In the genomic region with DNA sequence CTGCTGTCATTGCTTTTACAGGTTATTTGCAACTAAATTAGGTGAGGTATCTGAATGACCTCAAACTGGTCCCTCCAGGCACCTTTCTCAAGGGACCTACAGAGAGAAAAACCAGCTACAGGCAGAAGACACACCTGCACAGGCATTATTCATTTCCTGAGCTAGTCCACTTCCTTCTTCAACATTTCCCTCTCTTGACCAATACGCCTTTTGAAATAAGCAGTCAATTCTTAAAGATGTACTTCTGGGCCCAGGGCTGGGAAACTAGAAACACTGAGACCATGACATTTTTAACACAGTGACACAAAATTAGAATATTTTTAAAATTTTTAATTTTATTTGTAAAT, we compare ENCODE assay signal across 23 mouse cellular contexts. TPM values are rescaled to one million over a fixed set of nuclear protein-coding genes. Genes with fewer than 3 reads are reported as not detected.
DNase-seq lines count a peak whose midpoint lies in the region; ATAC-seq and TF ChIP-seq lines count a peak whose summit lies in the region.
"Had no signal": no experiment of that assay in that cellular context is flagged by ENCODE, and none has a peak within 500 bp of the region (broad histone marks: within the 10 kb centered on the region; RNA-seq: fewer than 3 reads in every experiment).

No protein-coding gene starts in this region.

- ATAC-seq in intestine, embryonic 14.5 days (replicated peaks; ENCODE audit: low FRiP score, low TSS enrichment, low read depth), result no peak
- ATAC-seq in intestine, embryonic 16.5 days, result no peak
- no peak for ATAC-seq in liver, embryonic 15.5 days (ENCODE audit: insufficient read depth)
- no peak for ATAC-seq in liver, embryonic 12.5 days
- ATAC-seq in liver, embryonic 16.5 days (ENCODE audit: low read depth), result no peak
- ATAC-seq: forebrain, embryonic 15.5 days; midbrain, embryonic 13.5 days had no signal

- TF ChIP-seq CTCF in CH12.LX (conservative IDR thresholded peaks at IDR 0.05 in 1 of 2, IDR thresholded peaks at IDR 0.05 in 1 of 2; ENCODE audit: low read depth in 2 of 2, low read length in 2 of 2), result no peak

- no peak overlapping the region for H3K9ac ChIP-seq in intestine, embryonic 14.5 days (ENCODE audit: low read length)
- no peak overlapping the region for H3K9ac ChIP-seq in intestine, embryonic 16.5 days (ENCODE audit: low read depth, low read length)
- H3K9ac ChIP-seq in liver, embryonic 15.5 days, result no peak overlapping the region
- no peak overlapping the region for H3K9ac ChIP-seq in liver, embryonic 12.5 days
- no peak overlapping the region for H3K9ac ChIP-seq in CH12.LX (ENCODE audit: insufficient read depth, low read depth)
- no peak overlapping the region for H3K9ac ChIP-seq in liver, embryonic 16.5 days (ENCODE audit: low read depth, low read length)
- H3K9ac ChIP-seq: embryonic facial prominence, embryonic 12.5 days; forebrain, embryonic 15.5 days; heart, embryonic 15.5 days; intestine, embryonic 15.5 days; liver, embryonic 14.5 days; midbrain, embryonic 13.5 days had no signal

- DNase-seq in intestine, embryonic 14.5 days (ENCODE audit: low spot score), result no peak
- peak; percentile 43 for DNase-seq in CH12.LX (ENCODE audit: extremely low read depth)
- no peak for DNase-seq in right cerebral cortex, postnatal 25 days
- DNase-seq: adrenal gland, adult 8-10 months; cerebellum, adult 9-10 months; gastrocnemius, postnatal 25 days; heart, postnatal 4 days; layer of hippocampus, adult 9-11 months; left cerebral cortex, postnatal 4 days; right cerebral cortex, postnatal 14 days; thymus, adult 2 months had no signal

- peak overlapping the region; percentile 33 for H3K27ac ChIP-seq in intestine, embryonic 14.5 days (ENCODE audit: low read depth)
- H3K27ac ChIP-seq in intestine, embryonic 16.5 days (ENCODE audit: low read length), result no peak overlapping the region
- H3K27ac ChIP-seq in liver, embryonic 15.5 days (replicated peaks), result 0 out of 2 replicates have a peak overlapping the region, but pooled peaks have one; percentile 11
- H3K27ac ChIP-seq in liver, embryonic 12.5 days, result no peak overlapping the region
- peak overlapping the region; percentile 13; the same call in 1 of the 2 replicates for H3K27ac ChIP-seq in CH12.LX (ENCODE audit: insufficient read depth, low read depth)
- no peak overlapping the region for H3K27ac ChIP-seq in liver, embryonic 16.5 days (ENCODE audit: low read length)
- H3K27ac ChIP-seq: embryonic facial prominence, embryonic 12.5 days; forebrain, embryonic 15.5 days; heart, embryonic 15.5 days; intestine, embryonic 15.5 days; left cerebral cortex, adult 2 months; liver, embryonic 14.5 days; midbrain, embryonic 13.5 days had no signal

- peaks cover 11% of the 10 kb centered on the region; the same call in 1 of the 2 replicates for H3K4me1 ChIP-seq in intestine, embryonic 14.5 days (replicated peaks; ENCODE audit: control insufficient read depth, insufficient read depth, low read length)
- H3K4me1 ChIP-seq in intestine, embryonic 16.5 days (ENCODE audit: control insufficient read depth, insufficient read depth, low read length), result peaks cover 5% of the 10 kb centered on the region; the same call in 1 of the 2 replicates
- peaks cover 8% of the 10 kb centered on the region; the same call in 1 of the 2 replicates for H3K4me1 ChIP-seq in liver, embryonic 15.5 days (replicated peaks)
- H3K4me1 ChIP-seq in liver, embryonic 12.5 days, result 0 out of 2 replicates have a peak, but pooled peaks cover 4% of the 10 kb centered on the region
- peaks cover 25 to 66% of the 10 kb centered on the region in 2 experiments for H3K4me1 ChIP-seq in CH12.LX (ENCODE audit: control insufficient read depth in 1 of 2, insufficient read depth in 2 of 2)
- H3K4me1 ChIP-seq in liver, embryonic 16.5 days (ENCODE audit: control insufficient read depth, low read depth, low read length), result no peaks in the 10 kb centered on the region; the same call in 1 of the 2 replicates
- H3K4me1 ChIP-seq: forebrain, embryonic 15.5 days had no signal

- in situ Hi-C loops in CH12.LX (cut with MboI; ENCODE audit: low pct_ligation_motif_present, low pct_unique_long_range_greater_than_20kb, low sequenced_read_pairs), result loop anchor here (25.0 kb wide), 1 partner anchor 258 kb away; no protein-coding TSS in a partner anchor

- H3K79me2 ChIP-seq in CH12.LX (replicated peaks; ENCODE audit: control insufficient read depth, extremely low read depth, insufficient read depth, poor library complexity, severe bottlenecking), result no peaks in the 10 kb centered on the region

- no peak overlapping the region for H3K4me2 ChIP-seq in intestine, embryonic 14.5 days (ENCODE audit: low read length)
- H3K4me2 ChIP-seq in intestine, embryonic 16.5 days (ENCODE audit: low read depth, low read length), result no peak overlapping the region
- H3K4me2 ChIP-seq in liver, embryonic 15.5 days, result no peak overlapping the region
- no peak overlapping the region for H3K4me2 ChIP-seq in liver, embryonic 12.5 days
- peak overlapping the region; percentile 33; the same call in 1 of the 2 replicates for H3K4me2 ChIP-seq in CH12.LX (ENCODE audit: insufficient read depth, low read depth, poor library complexity, severe bottlenecking)
- H3K4me2 ChIP-seq in liver, embryonic 16.5 days (ENCODE audit: low read depth, low read length), result 0 out of 2 replicates have a peak overlapping the region, but pooled peaks have one; percentile 24
- H3K4me2 ChIP-seq: forebrain, embryonic 15.5 days; midbrain, embryonic 13.5 days had no signal

- TF ChIP-seq RAD21 in CH12.LX (IDR thresholded peaks at IDR 0.05; ENCODE audit: low read depth, low read length), result no peak

- no peaks in the 10 kb centered on the region for H3K9me3 ChIP-seq in intestine, embryonic 14.5 days (ENCODE audit: control insufficient read depth, low read length)
- H3K9me3 ChIP-seq in intestine, embryonic 16.5 days (ENCODE audit: control insufficient read depth, low read length), result no peaks in the 10 kb centered on the region
- no peaks in the 10 kb centered on the region for H3K9me3 ChIP-seq in liver, embryonic 15.5 days (replicated peaks)
- H3K9me3 ChIP-seq in liver, embryonic 12.5 days (replicated peaks), result no peaks in the 10 kb centered on the region
- no peaks in the 10 kb centered on the region for H3K9me3 ChIP-seq in CH12.LX (replicated peaks; ENCODE audit: low read length)
- H3K9me3 ChIP-seq in liver, embryonic 16.5 days (replicated peaks; ENCODE audit: control insufficient read depth, low read length), result no peaks in the 10 kb centered on the region
- H3K9me3 ChIP-seq: embryonic facial prominence, embryonic 12.5 days; forebrain, embryonic 15.5 days; heart, embryonic 15.5 days; intestine, embryonic 15.5 days; midbrain, embryonic 13.5 days had no signal

- no peaks in the 10 kb centered on the region for H3K27me3 ChIP-seq in intestine, embryonic 14.5 days (replicated peaks; ENCODE audit: control insufficient read depth, insufficient read depth, low read length)
- H3K27me3 ChIP-seq in intestine, embryonic 16.5 days (replicated peaks; ENCODE audit: control insufficient read depth, insufficient read depth, low read length), result no peaks in the 10 kb centered on the region
- H3K27me3 ChIP-seq in liver, embryonic 15.5 days, result no peaks in the 10 kb centered on the region
- no peaks in the 10 kb centered on the region for H3K27me3 ChIP-seq in liver, embryonic 12.5 days (replicated peaks)
- H3K27me3 ChIP-seq in CH12.LX (replicated peaks), result no peaks in the 10 kb centered on the region
- no peaks in the 10 kb centered on the region for H3K27me3 ChIP-seq in liver, embryonic 16.5 days (ENCODE audit: control insufficient read depth, insufficient read depth, low read depth, low read length)
- H3K27me3 ChIP-seq: embryonic facial prominence, embryonic 12.5 days; forebrain, embryonic 15.5 days; heart, embryonic 15.5 days; intestine, embryonic 15.5 days; midbrain, embryonic 13.5 days had no signal

- peak; percentile 79 for TF ChIP-seq EP300 in CH12.LX (IDR thresholded peaks at IDR 0.05; ENCODE audit: low read length)

- WGBS in intestine, embryonic 14.5 days, result 85% methylated on average over 1 of the region's 1 CpGs
- 78% methylated on average over 1 of the region's 1 CpGs for WGBS in intestine, embryonic 16.5 days
- 79% methylated on average over 1 of the region's 1 CpGs for WGBS in liver, embryonic 15.5 days (ENCODE audit: insufficient replicate concordance)
- WGBS in liver, embryonic 12.5 days (ENCODE audit: insufficient replicate concordance), result 82% methylated on average over 1 of the region's 1 CpGs
- 61% methylated on average over 1 of the region's 1 CpGs for WGBS in liver, embryonic 16.5 days (ENCODE audit: insufficient replicate concordance)

- no peaks in the 10 kb centered on the region for H3K36me3 ChIP-seq in intestine, embryonic 14.5 days (ENCODE audit: control insufficient read depth, insufficient read depth, low read length)
- no peaks in the 10 kb centered on the region for H3K36me3 ChIP-seq in intestine, embryonic 16.5 days (ENCODE audit: control insufficient read depth, insufficient read depth, low read length)
- H3K36me3 ChIP-seq in liver, embryonic 15.5 days (replicated peaks), result no peaks in the 10 kb centered on the region
- peaks cover 8% of the 10 kb centered on the region; the same call in 1 of the 2 replicates for H3K36me3 ChIP-seq in liver, embryonic 12.5 days
- H3K36me3 ChIP-seq in CH12.LX (replicated peaks in 1 of 2; ENCODE audit: control insufficient read depth in 1 of 2, insufficient read depth in 1 of 2, low read length in 1 of 2), result peaks cover 6 to 24% of the 10 kb centered on the region in 2 experiments
- H3K36me3 ChIP-seq in liver, embryonic 16.5 days (ENCODE audit: control insufficient read depth, insufficient read depth), result no peaks in the 10 kb centered on the region
- H3K36me3 ChIP-seq: embryonic facial prominence, embryonic 12.5 days; forebrain, embryonic 15.5 days; intestine, embryonic 15.5 days; midbrain, embryonic 13.5 days had no signal

- H3K4me3 ChIP-seq in intestine, embryonic 14.5 days (ENCODE audit: low read depth, low read length), result no peak overlapping the region
- H3K4me3 ChIP-seq in intestine, embryonic 16.5 days (ENCODE audit: low read length), result no peak overlapping the region
- H3K4me3 ChIP-seq in liver, embryonic 15.5 days (replicated peaks), result no peak overlapping the region
- no peak overlapping the region for H3K4me3 ChIP-seq in liver, embryonic 12.5 days
- H3K4me3 ChIP-seq in CH12.LX (replicated peaks in 1 of 3; ENCODE audit: low read depth in 2 of 3, low read length in 2 of 3, poor library complexity in 1 of 3), result no peak overlapping the region
- no peak overlapping the region for H3K4me3 ChIP-seq in liver, embryonic 16.5 days (ENCODE audit: low read depth, low read length)
- H3K4me3 ChIP-seq: embryonic facial prominence, embryonic 12.5 days; forebrain, embryonic 15.5 days; heart, embryonic 15.5 days; intestine, embryonic 15.5 days; left cerebral cortex, adult 2 months; midbrain, embryonic 13.5 days; myocyte had no signal

- dilution Hi-C loops in CH12.LX (cut with MboI; ENCODE audit: extremely low pct_ligation_motif_present, extremely low pct_unique_long_range_greater_than_20kb, low sequenced_read_pairs), result no loop called here

- TF ChIP-seq POLR2A in CH12.LX (IDR thresholded peaks at IDR 0.05; ENCODE audit: low read depth, low read length), result no peak

RNA-seq across cellular contexts. Expression of a gene that starts 52.6 kb away (rescaled TPM):
- polyA plus RNA-seq in intestine, embryonic 14.5 days (2014; fragmentation: Nextera tagmentation; extraction: Ambion mirVana), result 68.9 and 70.6 TPM in 2 replicates
- 106 and 108 TPM in 2 replicates for polyA plus RNA-seq in intestine, embryonic 16.5 days (2015; fragmentation: Nextera tagmentation; extraction: Ambion mirVana)
- polyA plus RNA-seq in liver, embryonic 15.5 days (2015; fragmentation: Nextera tagmentation; extraction: Ambion mirVana), result 64.6 and 66.5 TPM in 2 replicates
- polyA plus RNA-seq in liver, embryonic 12.5 days (2016; fragmentation: Nextera tagmentation; extraction: Ambion mirVana), result 60.8 and 65.1 TPM in 2 replicates
- 122 and 131 TPM in 2 replicates for total RNA-seq in CH12.LX (2012; rRNA removed)
- 175 and 188 TPM in 2 replicates for total RNA-seq in CH12.LX (2014; rRNA removed)
- 110 and 125 TPM in 2 replicates for polyA plus RNA-seq in CH12.LX (2012; ENCODE audit: insufficient read length, low read depth)
- 58.2 and 60.6 TPM in 2 replicates for polyA plus RNA-seq in liver, embryonic 16.5 days (2015; fragmentation: Nextera tagmentation; extraction: Ambion mirVana)

RNA-seq across cellular contexts. Expression of a gene that starts 52.8 kb away (rescaled TPM):
- 9.6 and 10.1 TPM in 2 replicates for polyA plus RNA-seq in intestine, embryonic 14.5 days (2014; fragmentation: Nextera tagmentation; extraction: Ambion mirVana)
- 10.2 TPM in 2 replicates for polyA plus RNA-seq in intestine, embryonic 16.5 days (2015; fragmentation: Nextera tagmentation; extraction: Ambion mirVana)
- polyA plus RNA-seq in liver, embryonic 15.5 days (2015; fragmentation: Nextera tagmentation; extraction: Ambion mirVana), result 5.5 and 5.9 TPM in 2 replicates
- polyA plus RNA-seq in liver, embryonic 12.5 days (2016; fragmentation: Nextera tagmentation; extraction: Ambion mirVana), result 6.3 and 7.2 TPM in 2 replicates
- 9.1 and 9.8 TPM in 2 replicates for total RNA-seq in CH12.LX (2012; rRNA removed)
- 10.1 and 10.2 TPM in 2 replicates for total RNA-seq in CH12.LX (2014; rRNA removed)
- polyA plus RNA-seq in CH12.LX (2012; ENCODE audit: insufficient read length, low read depth), result 7.5 and 9.7 TPM in 2 replicates
- 5.6 and 6.1 TPM in 2 replicates for polyA plus RNA-seq in liver, embryonic 16.5 days (2015; fragmentation: Nextera tagmentation; extraction: Ambion mirVana)

Comparison
In these comparisons a context has a peak if more than half of its experiments do, and no peak if none do; other contexts are left out.
1. H3K27ac ChIP-seq: peak in intestine, embryonic 14.5 days (single experiment), liver, embryonic 15.5 days (single experiment) and CH12.LX (single experiment); none in intestine, embryonic 16.5 days (single experiment), liver, embryonic 12.5 days (single experiment) and liver, embryonic 16.5 days (single experiment).
2. H3K4me2 ChIP-seq: peak in CH12.LX (single experiment) and liver, embryonic 16.5 days (single experiment); none in intestine, embryonic 14.5 days (single experiment), intestine, embryonic 16.5 days (single experiment), liver, embryonic 15.5 days (single experiment) and liver, embryonic 12.5 days (single experiment).